Mouse (Mus musculus): ENCODE data around the gene Pef1. TPM values are rescaled to one million over a fixed set of nuclear protein-coding genes. Genes with fewer than 3 reads are reported as not detected.

Pef1 gene
- total and polyA plus RNA-seq, 3 experiments: 80.3 to 181 (median 82.6) TPM

DNA sequence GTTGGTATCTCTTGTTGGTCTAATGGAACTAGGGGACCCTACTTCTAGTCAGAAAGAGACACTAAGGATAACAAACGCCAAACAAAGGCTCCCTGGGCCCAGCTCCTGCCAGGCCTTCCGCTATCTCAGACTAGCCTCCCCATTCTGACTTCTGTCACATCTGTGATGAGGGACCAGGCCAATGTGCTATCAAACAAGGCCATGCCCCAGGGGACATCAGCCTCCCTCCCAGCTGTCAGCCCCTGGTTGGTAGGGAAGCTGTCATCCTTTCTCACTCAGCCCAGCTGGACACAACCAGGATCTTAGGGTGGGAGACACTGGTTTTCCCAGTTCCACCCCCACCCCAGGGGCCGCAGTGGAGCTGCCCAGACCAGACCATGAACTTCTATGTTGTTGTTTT is 7.2 kb upstream of the Pef1 start:
- no peak for DNase-seq

DNA sequence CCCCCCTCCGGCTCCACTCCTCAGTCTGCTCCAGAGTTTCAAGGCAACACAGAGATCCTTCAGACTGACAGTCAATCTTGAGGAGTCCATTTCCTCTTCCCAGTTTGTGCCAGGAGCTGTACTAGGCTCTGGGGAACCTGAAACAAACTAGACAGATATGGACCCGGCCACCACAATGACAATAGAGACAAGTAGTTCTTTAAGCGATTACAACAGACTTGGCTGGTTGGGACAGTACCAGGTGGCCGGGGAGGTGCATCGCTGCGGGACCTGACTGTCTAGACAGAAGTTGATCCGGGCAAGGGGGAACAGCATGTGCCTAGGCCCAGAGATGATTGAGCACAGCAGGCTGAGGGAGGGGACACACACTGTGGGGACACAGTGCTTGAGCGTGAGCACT is 1.2 kb upstream of the Pef1 start:
- no peak for DNase-seq

DNA sequence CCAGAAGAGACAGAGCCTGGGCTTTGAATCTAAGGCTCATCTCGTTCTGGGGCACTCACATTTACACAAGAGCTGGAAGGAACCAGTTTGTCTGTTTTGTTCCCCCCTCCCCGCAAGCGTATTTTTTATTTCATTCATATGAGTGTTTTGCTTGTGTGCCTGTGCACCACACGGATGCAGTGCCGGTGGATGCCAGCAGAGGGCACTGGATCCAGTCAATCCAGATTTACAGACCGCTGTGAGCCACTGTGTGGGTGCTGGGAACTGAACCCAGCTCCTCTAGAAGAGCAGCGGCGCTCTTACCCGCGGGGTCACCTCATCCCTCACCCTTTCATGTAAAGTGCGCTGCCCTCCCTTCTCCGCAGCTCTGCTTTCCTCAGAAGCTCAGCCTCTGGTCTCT is 1.3 kb downstream of the Pef1 start:
- no peak for DNase-seq

DNA sequence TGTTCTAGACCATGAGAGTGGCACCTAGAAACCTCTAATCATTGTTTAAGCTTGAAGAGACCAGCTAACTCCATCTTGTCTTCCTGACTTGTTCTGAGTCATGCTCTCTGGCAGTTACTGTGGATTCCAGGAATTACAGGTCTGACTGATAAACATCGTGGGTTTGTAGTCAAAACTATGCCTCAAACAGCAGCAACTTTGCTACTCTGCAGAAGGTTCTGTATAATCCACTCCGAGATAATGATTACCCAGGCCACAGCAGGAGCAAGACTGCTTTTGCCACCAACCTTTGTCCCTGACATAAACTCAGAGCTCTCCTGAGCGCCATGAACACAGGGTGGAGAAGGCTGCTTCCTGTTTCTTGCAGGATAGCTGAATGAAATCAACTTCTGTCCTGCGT is 2.2 kb downstream of the Pef1 start:
- DNase-seq: no peak

DNA sequence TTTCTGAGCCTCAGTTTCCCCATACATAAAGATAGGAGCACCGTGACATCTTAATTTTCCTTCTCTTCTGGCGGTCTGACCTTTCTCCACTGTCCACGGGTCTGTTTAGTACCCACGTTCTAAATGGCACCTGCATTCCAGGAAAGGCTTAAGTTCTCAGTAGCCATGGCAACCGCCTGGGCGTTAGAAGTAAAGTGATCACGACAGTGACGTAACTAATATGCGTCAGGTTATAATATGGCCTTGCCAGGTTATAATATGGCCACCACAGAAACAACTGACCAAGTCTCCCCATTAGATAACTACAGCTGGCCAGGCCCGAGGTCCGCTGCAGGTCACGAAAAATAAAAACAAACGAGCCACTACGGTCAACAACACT is 4.7 kb downstream of the Pef1 start:
- no peak for DNase-seq

DNA sequence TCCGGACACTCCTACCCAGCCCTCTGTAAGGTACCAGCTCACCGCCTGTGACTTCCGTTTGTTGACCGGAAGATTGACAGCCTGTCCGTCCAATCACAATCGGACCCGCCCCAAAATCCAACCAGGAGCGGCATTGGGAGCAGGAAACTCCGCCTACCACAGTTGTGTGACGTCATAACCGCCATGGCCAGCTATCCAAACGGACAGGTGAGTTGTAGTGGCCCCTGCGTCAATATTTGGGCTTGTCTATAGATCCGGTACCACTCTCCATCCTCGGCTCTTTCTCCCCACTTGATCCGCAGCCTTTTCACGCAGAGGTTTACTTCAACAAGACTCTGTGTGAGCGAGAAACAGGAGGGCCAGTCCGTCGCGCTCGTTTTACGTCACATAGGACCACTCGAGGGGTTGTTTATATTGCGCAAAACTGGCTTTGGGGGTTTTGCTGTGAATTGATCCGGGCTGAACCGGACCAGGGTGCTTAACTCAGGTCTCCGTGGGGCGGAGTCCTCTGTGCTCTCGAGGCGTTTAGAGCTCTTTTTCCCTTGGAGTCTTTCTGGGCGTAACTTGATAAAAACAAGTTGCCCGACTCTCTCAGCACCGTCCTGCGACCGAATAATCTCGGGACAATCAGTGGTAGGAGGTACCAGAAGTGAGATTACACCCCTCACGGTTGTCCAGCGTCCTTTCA is 5.2 kb downstream of the Pef1 start:
- peak; percentile 99 for DNase-seq

DNA sequence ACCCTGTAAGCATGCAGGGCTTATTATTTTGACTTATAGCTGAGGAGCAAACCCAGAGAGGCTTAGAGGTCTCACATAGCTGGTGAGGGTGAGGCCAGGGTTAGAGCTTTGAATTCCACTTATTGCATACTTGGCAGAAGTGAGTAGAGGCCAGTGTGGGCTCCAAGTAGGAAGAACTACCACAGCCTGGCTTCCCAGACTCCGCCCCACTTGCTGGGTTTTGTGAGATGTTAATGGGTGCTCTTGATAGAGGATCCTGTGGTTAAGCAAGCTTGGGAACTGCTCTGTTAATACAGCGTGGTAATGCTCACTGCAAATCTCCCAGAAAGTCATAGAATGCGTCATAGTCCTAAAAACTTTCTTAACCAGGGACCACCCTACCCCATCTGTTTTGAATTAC is 6.6 kb downstream of the Pef1 start:
- DNase-seq: no peak

DNA sequence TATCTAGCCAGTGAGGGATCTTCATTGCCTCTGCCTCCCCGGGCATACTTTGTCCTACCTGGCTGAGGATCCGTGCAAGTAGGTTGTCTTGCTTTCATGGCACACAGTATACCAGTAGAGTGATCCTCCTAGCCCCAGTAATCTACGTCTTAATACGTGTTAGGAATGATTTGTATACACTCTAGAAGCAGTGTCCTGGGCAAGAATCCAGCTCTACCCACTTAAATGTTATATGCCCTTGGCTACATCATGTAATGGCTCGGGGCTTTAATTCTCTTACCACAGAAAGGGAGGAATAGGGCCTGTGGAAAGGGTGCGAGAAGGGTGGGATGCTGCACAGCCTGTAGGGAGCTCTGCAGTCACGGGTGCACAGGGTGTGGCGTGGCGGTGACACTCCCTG is 7.3 kb downstream of the Pef1 start:
- DNase-seq: no peak

DNA sequence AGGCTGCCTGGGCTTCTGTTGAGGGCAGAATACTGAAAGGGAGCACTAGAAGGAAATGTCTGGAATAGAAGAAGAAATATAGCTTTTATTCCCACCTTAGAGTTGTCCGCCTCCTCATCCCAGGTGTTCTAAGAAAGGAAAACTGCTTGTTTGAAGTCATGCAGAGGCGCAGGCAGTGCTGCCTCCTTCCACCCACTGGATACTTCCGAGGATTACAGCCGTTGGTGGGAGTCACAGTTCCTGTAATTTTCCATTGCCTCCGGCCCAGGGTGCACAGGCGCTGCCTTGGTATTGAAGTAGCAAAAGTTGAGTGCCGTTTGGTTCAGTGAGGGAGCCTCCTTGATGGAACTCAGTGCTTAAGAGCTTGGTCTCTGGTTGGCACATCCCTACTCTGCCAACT is 7.7 kb downstream of the Pef1 start:
- no peak for DNase-seq

DNA sequence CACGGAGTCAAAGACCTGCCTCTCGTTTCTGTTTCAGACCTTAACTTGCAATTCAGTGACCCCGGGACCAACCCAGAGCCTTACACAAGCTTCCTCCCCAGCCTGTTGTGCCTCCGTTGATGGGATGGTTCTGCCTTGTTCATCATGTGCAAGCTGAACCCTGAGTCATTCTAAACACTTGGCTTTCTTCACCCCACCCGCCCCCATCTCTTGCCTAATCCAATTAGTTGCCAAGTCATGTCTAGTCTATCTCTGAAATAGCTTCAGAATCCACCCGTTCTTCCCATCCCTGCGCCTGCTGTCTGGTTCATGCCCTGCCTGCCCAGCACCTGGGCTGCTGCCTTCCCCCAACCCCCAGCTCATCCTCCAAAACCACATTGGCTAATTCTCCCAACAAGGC is 9.9 kb downstream of the Pef1 start:
- DNase-seq: peak; percentile 88

DNA sequence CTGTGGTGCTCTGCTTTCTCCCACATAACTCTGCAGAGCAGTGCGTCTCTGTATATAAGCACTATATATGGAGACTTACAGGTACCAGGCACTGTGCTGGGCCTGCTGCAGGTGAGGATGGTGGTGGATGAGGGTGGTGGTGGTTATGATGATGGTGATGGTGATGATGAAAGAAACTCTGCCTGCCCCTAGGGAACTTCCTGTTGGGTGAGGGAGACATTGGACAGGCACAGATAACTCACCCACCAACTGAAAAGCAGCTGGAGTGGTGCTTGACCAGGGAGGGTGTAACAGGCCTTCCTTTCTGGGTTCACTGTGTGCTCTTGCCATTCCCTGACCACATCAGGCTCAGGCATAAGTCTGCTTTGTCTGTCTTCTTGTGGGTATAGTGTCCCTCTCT is 10.4 kb downstream of the Pef1 start:
- no peak for DNase-seq

DNA sequence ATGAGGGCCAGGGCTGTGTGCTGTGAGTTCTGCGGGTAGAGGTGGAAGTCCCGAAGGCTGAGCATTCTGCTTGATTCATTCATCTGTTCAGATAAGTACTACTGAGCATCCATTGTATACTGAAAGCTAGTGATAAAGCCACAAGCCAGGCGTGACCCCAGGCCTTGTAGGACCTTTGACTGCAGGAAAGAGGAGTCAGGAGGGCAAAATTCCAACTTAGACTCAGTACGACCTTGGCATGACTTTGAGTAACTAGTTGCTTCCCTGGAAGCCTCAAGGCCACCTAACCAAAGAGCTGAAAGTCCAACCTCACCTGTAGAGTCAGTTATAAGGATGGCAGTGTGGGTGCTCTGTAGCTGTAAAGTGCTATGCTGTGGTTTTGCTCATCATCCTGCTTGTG is 18.4 kb downstream of the Pef1 start:
- DNase-seq: peak; percentile 36

DNA sequence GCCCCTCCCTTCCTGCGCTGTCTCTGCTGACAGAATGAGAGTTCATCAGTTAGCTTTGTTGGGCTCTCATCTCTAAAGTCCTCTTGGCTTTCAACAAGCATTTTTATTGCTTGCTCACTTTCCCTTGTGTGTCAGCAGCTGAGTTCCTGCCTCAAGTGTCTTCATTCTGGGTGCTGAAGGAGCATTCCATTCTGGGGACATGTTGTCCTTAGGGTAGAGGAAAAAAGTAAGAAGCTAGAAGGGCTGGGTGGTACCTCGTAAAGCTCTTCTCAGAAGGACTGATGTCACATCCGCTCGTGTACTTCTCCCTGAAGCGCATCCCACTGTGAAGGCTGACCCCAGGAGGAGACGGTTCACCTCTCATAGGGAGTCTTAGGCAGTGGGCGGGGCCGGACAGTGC is 19.2 kb downstream of the Pef1 start:
- DNase-seq: no peak

DNA sequence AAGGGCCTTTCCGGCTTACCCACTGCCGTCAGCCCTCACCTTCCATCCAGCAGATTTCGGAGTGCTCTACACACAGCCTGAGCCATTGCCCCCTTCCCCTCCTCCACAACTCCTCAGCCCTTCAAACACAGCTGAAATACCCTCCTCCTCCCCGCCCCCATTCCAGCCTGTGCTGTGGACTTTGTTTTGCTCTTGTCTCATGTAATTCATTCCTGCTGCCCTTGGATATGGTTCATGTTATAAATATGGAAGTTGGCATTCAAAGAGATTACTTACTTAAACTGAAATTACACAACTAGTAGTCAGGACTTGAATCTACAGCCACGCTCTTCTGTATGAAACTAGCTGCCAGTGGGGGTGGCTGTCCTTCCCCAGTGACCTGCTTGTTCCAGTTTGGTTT is 20.7 kb downstream of the Pef1 start:
- no peak for DNase-seq

DNA sequence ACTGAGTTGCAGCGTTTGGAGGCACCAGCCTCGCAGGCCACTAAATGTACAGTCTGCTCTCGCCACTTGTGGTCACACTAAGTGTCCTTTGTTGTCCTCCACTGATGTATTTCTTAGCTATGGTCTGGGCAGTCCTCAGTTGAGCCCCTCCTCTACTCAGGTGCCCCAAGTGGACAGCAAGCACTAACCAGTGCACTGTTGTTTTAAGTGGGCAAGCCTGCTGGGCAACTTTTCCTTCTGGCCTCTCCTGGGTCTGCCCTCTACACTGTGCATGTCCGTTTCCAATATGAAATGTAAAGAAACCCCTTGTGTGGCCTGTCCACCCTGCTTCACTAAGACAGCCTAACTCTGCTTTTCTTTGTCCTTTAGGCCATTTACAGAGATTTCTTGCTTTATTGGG is 21.8 kb downstream of the Pef1 start:
- no peak for DNase-seq

DNA sequence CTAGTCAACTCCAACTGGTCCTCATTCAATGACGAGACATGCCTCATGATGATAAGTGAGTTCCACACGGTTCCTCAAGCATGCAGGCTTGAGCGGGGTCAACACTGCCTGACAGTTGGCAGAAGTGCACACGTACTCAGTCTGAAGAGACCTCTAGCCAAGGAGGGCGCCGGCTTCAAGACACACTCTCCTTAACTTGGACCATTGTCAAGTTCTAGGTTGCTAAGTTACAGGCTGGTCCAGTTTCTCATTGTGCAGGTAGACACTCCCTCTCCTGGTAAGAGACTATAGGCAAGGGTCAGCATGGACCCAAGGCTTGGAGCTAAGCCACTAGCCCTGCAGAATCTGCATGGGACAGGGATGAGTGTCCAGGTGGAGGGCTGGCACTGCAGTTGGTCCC is 22.8 kb downstream of the Pef1 start:
- no peak for DNase-seq

DNA sequence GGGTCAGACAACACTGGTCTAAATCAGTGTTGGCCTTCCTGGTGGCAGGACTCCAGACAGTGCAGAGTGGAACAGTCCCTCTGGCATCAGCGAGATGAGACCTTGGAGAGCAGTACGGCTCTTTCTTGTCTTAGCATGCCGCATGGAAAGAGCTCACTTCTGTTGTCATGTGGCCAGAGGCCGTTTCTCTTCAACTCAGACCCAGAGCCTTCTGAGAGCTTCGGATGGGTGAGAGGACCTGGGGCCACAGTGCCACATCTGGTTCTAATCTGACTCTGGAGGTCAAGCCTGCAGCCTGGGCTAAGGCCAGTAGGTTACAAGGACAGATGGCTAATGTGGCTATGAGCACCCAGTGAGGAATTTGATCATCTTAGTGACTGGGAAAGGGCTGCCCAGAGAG is 23.6 kb downstream of the Pef1 start:
- peak; percentile 84 for DNase-seq

DNA sequence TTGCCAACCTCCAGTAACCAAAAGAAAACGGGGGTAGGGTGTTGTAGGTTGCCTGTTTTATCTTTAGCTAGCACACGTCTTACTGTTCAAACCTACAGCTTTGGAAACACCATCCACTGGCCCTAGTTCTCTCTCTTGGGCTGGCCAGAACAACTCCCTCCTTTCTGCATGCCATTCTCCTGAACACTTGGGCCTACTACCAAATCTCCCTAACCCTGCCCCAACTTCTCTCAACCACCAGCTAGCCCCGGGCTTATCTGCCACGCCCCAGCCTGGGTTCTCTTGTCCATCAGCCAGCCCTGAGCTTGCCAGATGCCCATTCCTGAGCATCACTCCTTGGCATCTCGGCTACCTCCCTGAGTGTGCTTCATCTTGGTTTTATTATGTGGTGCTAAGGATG is 26.5 kb downstream of the Pef1 start:
- DNase-seq: no peak

DNA sequence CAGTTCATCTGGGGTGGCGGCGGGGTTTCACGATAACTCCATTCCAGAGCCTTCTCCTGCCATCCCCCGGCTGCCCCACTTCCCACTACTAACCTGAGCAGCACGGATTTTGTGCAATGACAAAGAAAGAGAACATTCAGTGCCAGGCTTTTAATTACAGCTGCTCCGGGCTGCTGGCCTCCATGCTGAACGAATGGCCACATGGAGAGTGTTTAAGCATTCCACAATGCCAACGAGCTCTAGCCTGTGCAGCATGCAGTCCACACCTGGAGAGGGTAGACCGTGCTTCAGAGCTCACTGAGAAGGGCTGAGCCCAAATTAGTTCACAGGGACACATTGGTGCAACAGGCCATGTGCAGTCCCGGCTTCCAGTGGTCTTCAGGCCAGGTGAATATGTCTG is 27.7 kb downstream of the Pef1 start:
- no peak for DNase-seq

DNA sequence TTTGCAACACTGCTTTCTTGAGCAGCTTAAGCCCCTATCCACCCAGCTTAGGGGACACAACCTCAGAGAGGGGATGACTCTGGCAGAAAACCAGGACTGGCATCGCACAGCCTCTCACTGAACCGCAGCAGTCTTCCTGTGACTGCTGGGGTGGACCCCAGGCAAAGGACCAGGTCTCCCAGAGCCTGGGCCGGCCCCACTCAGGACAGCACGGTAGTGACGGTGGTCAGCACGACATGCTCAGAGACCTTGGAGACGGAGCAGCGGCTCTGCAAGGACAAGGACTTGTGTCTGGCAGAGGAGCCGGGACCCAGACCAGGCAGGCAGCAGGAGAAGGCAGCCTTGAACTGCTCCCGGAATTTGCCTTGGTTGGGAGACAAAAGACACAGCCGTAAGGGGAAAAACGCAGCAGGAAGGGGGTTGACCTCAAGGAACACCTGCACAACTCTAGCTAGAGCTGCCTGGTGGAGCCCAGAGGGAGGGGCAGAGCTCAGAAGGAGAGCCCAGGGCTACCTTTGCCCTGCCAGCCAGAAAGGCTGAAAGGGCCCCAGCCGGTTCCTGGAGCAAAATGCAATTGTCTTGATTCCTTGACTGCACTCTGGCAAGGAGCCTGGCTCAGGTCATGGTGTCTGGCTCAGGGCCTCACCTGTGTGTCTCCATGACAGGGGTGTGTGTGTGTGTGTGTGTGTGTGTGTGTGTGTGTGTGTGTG is 28.4 kb downstream of the Pef1 start:
- peak; percentile 67 for DNase-seq

DNA sequence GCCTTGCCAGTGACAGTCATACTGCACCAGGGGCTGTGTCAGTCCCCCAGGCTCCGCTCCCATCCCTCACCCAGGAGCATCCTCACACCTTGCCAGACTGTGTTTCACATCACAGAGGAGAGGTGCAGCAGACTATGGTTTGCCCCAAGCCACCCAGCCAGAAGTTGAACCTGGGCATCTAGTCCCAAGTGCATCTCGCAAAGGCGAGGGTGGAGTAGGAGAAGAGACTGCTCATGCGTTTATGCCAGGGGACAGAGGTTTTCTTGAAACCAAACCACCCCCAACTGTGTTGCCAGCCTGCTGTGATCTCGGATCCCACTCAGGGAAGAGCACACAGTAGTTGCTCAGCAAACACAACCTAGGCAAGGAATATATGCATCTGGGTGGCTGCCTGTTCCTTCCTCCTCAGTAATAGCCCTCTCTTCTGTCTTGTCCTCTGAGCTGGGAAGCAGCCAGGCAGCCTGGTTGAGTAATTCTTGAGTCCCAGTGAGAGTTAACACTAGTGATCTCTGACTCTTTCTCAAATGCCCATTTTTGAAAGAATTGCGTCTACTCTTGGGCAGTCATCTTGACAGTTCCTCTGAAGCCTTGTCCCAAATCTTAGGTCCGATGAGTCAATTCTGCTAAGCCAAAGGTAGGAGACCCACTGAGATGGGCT is 29.2 kb downstream of the Pef1 start:
- DNase-seq: no peak

DNA sequence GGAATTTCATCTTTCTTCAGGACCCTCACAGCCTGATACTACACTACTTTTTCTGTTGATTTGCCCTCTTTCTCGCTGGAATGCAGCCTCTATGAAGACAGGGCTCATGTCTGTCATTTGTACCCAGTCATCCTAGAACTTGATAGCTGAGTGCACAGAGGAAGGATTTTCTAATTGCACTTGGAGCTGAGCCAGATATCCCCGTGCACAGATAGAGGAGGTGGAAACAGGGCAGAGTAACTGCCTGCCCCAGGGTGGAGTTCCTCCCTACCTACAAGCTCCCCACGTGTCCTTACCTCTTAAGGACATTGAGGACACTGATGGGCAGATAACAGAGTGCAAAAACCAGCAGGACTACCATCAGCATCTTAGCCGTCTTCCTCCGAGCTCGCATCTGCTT is 31.0 kb downstream of the Pef1 start:
- DNase-seq: no peak

DNA sequence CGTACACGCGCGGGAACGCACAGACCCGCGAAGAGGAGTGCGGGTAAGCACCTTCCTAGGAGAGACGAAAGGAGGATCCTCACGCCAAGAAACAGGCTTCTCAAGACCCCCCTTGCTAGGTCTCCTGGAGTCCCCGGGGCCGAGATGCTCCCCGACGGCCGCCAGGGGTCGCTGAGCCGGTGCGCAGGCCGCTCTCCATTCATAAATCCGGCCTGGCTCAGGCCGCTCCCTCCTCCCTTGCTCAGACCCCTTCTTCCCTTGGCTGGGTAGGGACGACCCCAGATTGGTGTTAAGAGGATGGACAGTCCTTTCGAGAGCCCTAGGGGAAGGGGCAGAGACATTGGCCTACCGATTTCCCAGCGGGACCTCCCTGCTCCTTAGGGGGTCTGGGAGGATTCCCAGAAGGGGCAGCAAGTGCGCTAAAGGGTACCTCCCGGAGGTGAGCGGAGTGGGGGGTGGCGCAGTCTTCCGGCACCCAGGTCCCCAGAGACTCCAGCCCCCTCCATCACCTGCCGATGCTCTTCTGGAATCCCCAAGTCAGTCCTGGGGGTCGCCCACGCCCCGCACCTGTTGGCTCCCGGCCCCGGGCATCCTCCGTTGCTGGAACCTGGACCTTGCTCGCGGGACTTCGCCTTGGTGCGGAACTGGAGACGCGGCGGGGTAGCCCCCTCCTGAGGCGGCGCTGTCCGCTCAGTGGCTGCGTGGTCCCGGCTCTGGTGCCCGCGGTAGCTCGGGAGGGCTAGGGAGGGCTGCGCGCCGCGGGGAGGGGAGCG is 36.3 kb downstream of the Pef1 start:
- DNase-seq: peak; percentile 78
